In the genomic region with DNA sequence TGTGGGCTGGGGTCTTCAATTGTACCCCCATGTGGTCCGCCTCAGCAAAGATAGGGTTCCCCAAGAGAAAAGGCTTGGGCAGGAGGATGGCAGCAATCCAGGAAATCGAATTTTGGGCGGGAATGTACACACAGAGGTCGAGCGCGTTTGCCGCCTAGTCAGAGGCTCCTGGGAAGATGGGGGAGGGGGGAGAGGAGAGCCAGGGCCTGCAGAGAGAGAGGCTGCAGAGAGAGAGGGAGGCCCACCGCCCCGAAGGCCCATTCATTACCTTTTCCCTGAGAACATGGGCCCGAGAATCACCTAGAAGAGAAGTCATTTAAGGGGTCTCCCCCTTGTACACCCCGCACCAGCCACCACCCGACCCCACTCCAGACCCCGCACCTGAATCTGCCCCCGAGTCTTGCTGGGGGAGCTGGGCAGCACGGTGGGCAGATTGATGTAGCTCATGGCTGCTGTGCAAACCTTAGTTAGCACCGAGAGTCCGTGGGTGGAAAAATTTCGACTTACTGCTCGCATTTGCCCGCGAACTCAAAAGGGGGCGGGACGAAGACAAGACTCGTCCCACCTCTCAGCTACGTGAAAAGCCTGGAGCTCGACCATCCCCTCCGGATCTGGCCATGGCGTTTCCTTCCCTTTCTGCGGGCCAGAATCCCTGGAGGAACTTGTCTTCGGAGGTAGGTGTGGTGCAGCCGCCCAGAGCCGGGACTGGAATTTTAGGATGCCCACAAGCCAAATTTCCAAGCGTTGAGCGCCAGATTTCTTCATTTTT, we compare ENCODE assay signal across 8 mouse cellular contexts. TPM values are rescaled to one million over a fixed set of nuclear protein-coding genes. Genes with fewer than 3 reads are reported as not detected.
A peak's percentile ranks its signal among the peaks of the same experiment; 100 is the strongest.
DNase-seq lines count a peak whose midpoint lies in the region; TF ChIP-seq lines count a peak whose summit lies in the region.

A gene (plus strand): TSS at position 592 of the 769 bp plus-strand sequence.
A gene (minus strand): TSS at position 760 of the 769 bp plus-strand sequence.

- peak within 1 kb of the TSS; percentile 11; the same call in 1 of the 2 replicates for H3K9ac ChIP-seq in heart, adult 2 months (ENCODE audit: low read depth, low read length)

- WGBS in heart, adult 2 months, result 2% methylated on average over 34 of the region's 34 CpGs
- WGBS in lung, adult 2 months, result under 1% methylated on average over 34 of the region's 34 CpGs
- WGBS in olfactory bulb, adult 2 months, result 2% methylated on average over 34 of the region's 34 CpGs

- peak within 1 kb of the TSS; percentile 27 for H3K4me3 ChIP-seq in heart, adult 2 months
- H3K4me3 ChIP-seq in lung, adult 2 months (replicated peaks; ENCODE audit: extremely low read depth, low read depth, low read length), result no peak within 1 kb of the TSS
- H3K4me3 ChIP-seq in olfactory bulb, adult 2 months (ENCODE audit: insufficient read depth, low read depth, low read length), result peak within 1 kb of the TSS; percentile 12

- peak; percentile 54; the same call in 1 of the 2 replicates for TF ChIP-seq EP300 in heart, adult 2 months (IDR thresholded peaks at IDR 0.05; ENCODE audit: insufficient read depth, low read depth, low read length)

- no peak for TF ChIP-seq CTCF in heart, adult 2 months (IDR thresholded peaks at IDR 0.05)
- no peak for TF ChIP-seq CTCF in lung, adult 2 months (IDR thresholded peaks at IDR 0.05; ENCODE audit: insufficient read depth, low read length)
- no peak for TF ChIP-seq CTCF in olfactory bulb, adult 2 months (IDR thresholded peaks at IDR 0.05; ENCODE audit: insufficient read depth, low read depth, low read length)

- no peaks in the 10 kb centered on the region for H3K27me3 ChIP-seq in heart, adult 2 months (ENCODE audit: control insufficient read depth, insufficient read depth, low read length)

- H3K27ac ChIP-seq in heart, adult 2 months, result peak within 1 kb of the TSS; percentile 53; the same call in 1 of the 2 replicates
- no peak within 1 kb of the TSS for H3K27ac ChIP-seq in olfactory bulb, adult 2 months (ENCODE audit: insufficient read depth, low read depth, low read length)

- TF ChIP-seq POLR2A in heart, adult 2 months (IDR thresholded peaks at IDR 0.05; ENCODE audit: insufficient read depth, low read depth, low read length), result no peak
- TF ChIP-seq POLR2A in lung, adult 2 months (IDR thresholded peaks at IDR 0.05; ENCODE audit: borderline replicate concordance, extremely low read depth, low read depth, low read length), result no peak
- no peak for TF ChIP-seq POLR2A in olfactory bulb, adult 2 months (IDR thresholded peaks at IDR 0.05; ENCODE audit: insufficient read depth, low read depth, low read length)

- intact Hi-C loops in heart, adult 2 months (cut with DNase I), result loop anchor here (2.0 to 10.0 kb wide), 4 partner anchors 43 to 591 kb away; a partner anchor contains a TSS

- peak; percentile 63 for DNase-seq in ovary, adult 18-20 months (ENCODE audit: low spot score)
- DNase-seq in ovary, postnatal 14 days (ENCODE audit: low spot score), result no peak
- DNase-seq in embryo, embryonic 9.5 days (ENCODE audit: extremely low spot score), result peak; percentile 87
- peak; percentile 72 to 78 for DNase-seq in heart, adult 2 months
- DNase-seq in kidney, adult 11 months, result peak; percentile 83
- peak; percentile 59 for DNase-seq in lung, adult 2 months
- peak; percentile 76 for DNase-seq in thymus, postnatal 4 days

- H3K79me2 ChIP-seq in heart, adult 2 months (replicated peaks; ENCODE audit: control insufficient read depth, insufficient read depth, low read length), result no peaks in the 10 kb centered on the region

- H3K4me1 ChIP-seq in heart, adult 2 months (ENCODE audit: control insufficient read depth, insufficient read depth, low read length), result peaks cover 39% of the 10 kb centered on the region
- peaks cover 33% of the 10 kb centered on the region for H3K4me1 ChIP-seq in lung, adult 2 months (ENCODE audit: control insufficient read depth, insufficient read depth, low read length)
- H3K4me1 ChIP-seq in olfactory bulb, adult 2 months (ENCODE audit: control insufficient read depth, insufficient read depth, low read length), result peaks cover 15% of the 10 kb centered on the region

- peaks cover 2% of the 10 kb centered on the region; the same call in 1 of the 2 replicates for H3K36me3 ChIP-seq in heart, adult 2 months (ENCODE audit: control insufficient read depth, insufficient read depth, low read length)

RNA-seq across cellular contexts. Expression of the first gene that starts in this region (rescaled TPM):
- total RNA-seq in heart, adult 2 months (2021), result 1 to 10 TPM; 2.5 to 3.2 TPM
- 11.8 and 14.3 TPM in 2 replicates for polyA plus RNA-seq in heart, adult 2 months (2012; rRNA removed)
- polyA plus RNA-seq in lung, adult 2 months (2012; rRNA removed), result 4.3 and 6.0 TPM in 2 replicates
- polyA plus RNA-seq in olfactory bulb, adult 2 months (2012; ENCODE audit: insufficient read depth, insufficient read length, low replicate concordance, missing spikeins), result not detected in 2 replicates

RNA-seq across cellular contexts. Expression of the second gene that starts in this region (rescaled TPM):
- 1 to 10 TPM; 1.9 to 2.0 TPM for total RNA-seq in heart, adult 2 months (2021)
- 3.0 and 3.7 TPM in 2 replicates for polyA plus RNA-seq in heart, adult 2 months (2012; rRNA removed)
- 7.3 and 11.5 TPM in 2 replicates for polyA plus RNA-seq in lung, adult 2 months (2012; rRNA removed)
- not detected in 2 replicates for polyA plus RNA-seq in olfactory bulb, adult 2 months (2012; ENCODE audit: insufficient read depth, insufficient read length, low replicate concordance, missing spikeins)
